Mouse (Mus musculus): ENCODE measurements around the gene Chchd6. TPM values are rescaled to one million over a fixed set of nuclear protein-coding genes. Genes with fewer than 3 reads are reported as not detected.

Gene Chchd6
- polyA plus RNA-seq, 1 experiment from 2014 or later, result 66.9 TPM

- WGBS, result 9% methylated on average over 10 of the region's 10 CpGs
- H3K4me3 ChIP-seq (ENCODE audit: low read depth, low read length), result no peak overlapping the region
- H3K27me3 ChIP-seq (ENCODE audit: control insufficient read depth, insufficient read depth, low read length), result no peaks in the 10 kb centered on the region
- ATAC-seq (ENCODE audit: insufficient number of reproducible peaks, low FRiP score, low TSS enrichment, low read depth) (peak; percentile 71; the same call in 1 of the 2 replicates), DNase-seq (ENCODE audit: low spot score) (peak; percentile 78)
- no peak overlapping the region for H3K27ac ChIP-seq (replicated peaks; ENCODE audit: low read depth, low read length)
- H3K9me3 ChIP-seq (ENCODE audit: control insufficient read depth, low read length), result no peaks in the 10 kb centered on the region
- no peak overlapping the region for H3K4me2 ChIP-seq (ENCODE audit: low read depth, severe bottlenecking)
- H3K9ac ChIP-seq (ENCODE audit: low read length), result no peak overlapping the region
- H3K4me1 ChIP-seq (ENCODE audit: control insufficient read depth, insufficient read depth, low read length), result 0 out of 2 replicates have a peak, but pooled peaks cover 3% of the 10 kb centered on the region
- H3K36me3 ChIP-seq (ENCODE audit: control insufficient read depth, insufficient read depth, low read length), result no peaks in the 10 kb centered on the region
These were observed 36.5 kb upstream of the Chchd6 start for GRCm38 (mm10) chr6:89631809-89632562.

- WGBS, result 58% methylated on average over 8 of the region's 8 CpGs
- H3K4me1 ChIP-seq (ENCODE audit: control insufficient read depth, insufficient read depth, low read length), result 0 out of 2 replicates have a peak, but pooled peaks cover 3% of the 10 kb centered on the region
- DNase-seq (ENCODE audit: low spot score) (no peak), ATAC-seq (ENCODE audit: insufficient number of reproducible peaks, low FRiP score, low TSS enrichment, low read depth) (no peak)
- no peak overlapping the region for H3K9ac ChIP-seq (ENCODE audit: low read length)
- H3K4me2 ChIP-seq (ENCODE audit: low read depth, severe bottlenecking), result no peak overlapping the region
- no peaks in the 10 kb centered on the region for H3K27me3 ChIP-seq (ENCODE audit: control insufficient read depth, insufficient read depth, low read length)
- H3K27ac ChIP-seq (replicated peaks; ENCODE audit: low read depth, low read length), result no peak overlapping the region
- no peaks in the 10 kb centered on the region for H3K9me3 ChIP-seq (ENCODE audit: control insufficient read depth, low read length)
- no peak overlapping the region for H3K4me3 ChIP-seq (ENCODE audit: low read depth, low read length)
- no peaks in the 10 kb centered on the region for H3K36me3 ChIP-seq (ENCODE audit: control insufficient read depth, insufficient read depth, low read length)
These were observed 32.8 kb upstream of the Chchd6 start for GRCm38 (mm10) chr6:89628045-89628785.

GRCm38 (mm10) chr6:89622647-89623046, 27.2 kb upstream of the Chchd6 start:
- no peak for ATAC-seq (ENCODE audit: insufficient number of reproducible peaks, low FRiP score, low TSS enrichment, low read depth)
- Histone ChIP-seq H3K4me3 (ENCODE audit: low read depth, low read length) (no peak overlapping the region), H3K9me3 (ENCODE audit: control insufficient read depth, low read length) (no peaks in the 10 kb centered on the region), H3K36me3 (ENCODE audit: control insufficient read depth, insufficient read depth, low read length) (no peaks in the 10 kb centered on the region), H3K4me1 (ENCODE audit: control insufficient read depth, insufficient read depth, low read length) (no peaks in the 10 kb centered on the region), H3K4me2 (ENCODE audit: low read depth, severe bottlenecking) (no peak overlapping the region), H3K27ac (replicated peaks; ENCODE audit: low read depth, low read length) (no peak overlapping the region), H3K27me3 (ENCODE audit: control insufficient read depth, insufficient read depth, low read length) (no peaks in the 10 kb centered on the region), H3K9ac (ENCODE audit: low read length) (no peak overlapping the region)
- WGBS, result 92% methylated on average over 3 of the region's 3 CpGs
- no peak for DNase-seq (ENCODE audit: low spot score)

GRCm38 (mm10) chr6:89615373-89615755, 19.9 kb upstream of the Chchd6 start:
- Histone ChIP-seq H3K9ac (ENCODE audit: low read length) (no peak overlapping the region), H3K9me3 (ENCODE audit: control insufficient read depth, low read length) (no peaks in the 10 kb centered on the region), H3K4me2 (ENCODE audit: low read depth, severe bottlenecking) (no peak overlapping the region), H3K27ac (replicated peaks; ENCODE audit: low read depth, low read length) (peak overlapping the region; percentile 36; the same call in 1 of the 2 replicates), H3K4me1 (ENCODE audit: control insufficient read depth, insufficient read depth, low read length) (peaks cover 21% of the 10 kb centered on the region), H3K4me3 (ENCODE audit: low read depth, low read length) (no peak overlapping the region), H3K27me3 (ENCODE audit: control insufficient read depth, insufficient read depth, low read length) (no peaks in the 10 kb centered on the region), H3K36me3 (ENCODE audit: control insufficient read depth, insufficient read depth, low read length) (no peaks in the 10 kb centered on the region)
- ATAC-seq (ENCODE audit: insufficient number of reproducible peaks, low FRiP score, low TSS enrichment, low read depth), result no peak
- 56% methylated on average over 7 of the region's 7 CpGs for WGBS
- DNase-seq (ENCODE audit: low spot score), result no peak

- H3K36me3 ChIP-seq (ENCODE audit: control insufficient read depth, insufficient read depth, low read length), result no peaks in the 10 kb centered on the region
- no peak overlapping the region for H3K9ac ChIP-seq (ENCODE audit: low read length)
- H3K27ac ChIP-seq (replicated peaks; ENCODE audit: low read depth, low read length), result peak overlapping the region; percentile 53; the same call in 1 of the 2 replicates
- H3K4me1 ChIP-seq (ENCODE audit: control insufficient read depth, insufficient read depth, low read length), result peaks cover 21% of the 10 kb centered on the region
- H3K27me3 ChIP-seq (ENCODE audit: control insufficient read depth, insufficient read depth, low read length), result no peaks in the 10 kb centered on the region
- no peak overlapping the region for H3K4me2 ChIP-seq (ENCODE audit: low read depth, severe bottlenecking)
- DNase-seq (ENCODE audit: low spot score) (peak; percentile 59), ATAC-seq (ENCODE audit: insufficient number of reproducible peaks, low FRiP score, low TSS enrichment, low read depth) (no peak)
- WGBS, result 54% methylated on average over 7 of the region's 7 CpGs
- H3K9me3 ChIP-seq (ENCODE audit: control insufficient read depth, low read length), result no peaks in the 10 kb centered on the region
- no peak overlapping the region for H3K4me3 ChIP-seq (ENCODE audit: low read depth, low read length)
These were observed 19.3 kb upstream of the Chchd6 start for GRCm38 (mm10) chr6:89614596-89615372.

GRCm38 (mm10) chr6:89614107-89614471, 18.6 kb upstream of the Chchd6 start:
- Histone ChIP-seq H3K4me2 (ENCODE audit: low read depth, severe bottlenecking) (no peak overlapping the region), H3K27me3 (ENCODE audit: control insufficient read depth, insufficient read depth, low read length) (no peaks in the 10 kb centered on the region), H3K9ac (ENCODE audit: low read length) (no peak overlapping the region), H3K36me3 (ENCODE audit: control insufficient read depth, insufficient read depth, low read length) (no peaks in the 10 kb centered on the region), H3K4me1 (ENCODE audit: control insufficient read depth, insufficient read depth, low read length) (peaks cover 21% of the 10 kb centered on the region), H3K9me3 (ENCODE audit: control insufficient read depth, low read length) (no peaks in the 10 kb centered on the region), H3K27ac (replicated peaks; ENCODE audit: low read depth, low read length) (peak overlapping the region; percentile 53; the same call in 1 of the 2 replicates), H3K4me3 (ENCODE audit: low read depth, low read length) (no peak overlapping the region)
- DNase-seq (ENCODE audit: low spot score) (peak; percentile 44), ATAC-seq (ENCODE audit: insufficient number of reproducible peaks, low FRiP score, low TSS enrichment, low read depth) (peak; percentile 50; the same call in 1 of the 2 replicates)
- 16% methylated on average over 2 of the region's 2 CpGs for WGBS

- peak; percentile 73 for ATAC-seq (ENCODE audit: insufficient number of reproducible peaks, low FRiP score, low TSS enrichment, low read depth)
- Histone ChIP-seq H3K9ac (ENCODE audit: low read length) (peak overlapping the region; percentile 30), H3K9me3 (ENCODE audit: control insufficient read depth, low read length) (no peaks in the 10 kb centered on the region), H3K36me3 (ENCODE audit: control insufficient read depth, insufficient read depth, low read length) (no peaks in the 10 kb centered on the region), H3K27me3 (ENCODE audit: control insufficient read depth, insufficient read depth, low read length) (no peaks in the 10 kb centered on the region), H3K4me1 (ENCODE audit: control insufficient read depth, insufficient read depth, low read length) (peaks cover 21% of the 10 kb centered on the region), H3K4me3 (ENCODE audit: low read depth, low read length) (no peak overlapping the region), H3K27ac (replicated peaks; ENCODE audit: low read depth, low read length) (peak overlapping the region; percentile 76), H3K4me2 (ENCODE audit: low read depth, severe bottlenecking) (no peak overlapping the region)
- peak; percentile 44 for DNase-seq (ENCODE audit: low spot score)
- WGBS, result 59% methylated on average over 15 of the region's 15 CpGs
These were observed 18.1 kb upstream of the Chchd6 start for GRCm38 (mm10) chr6:89613336-89614106.
